Mouse (Mus musculus) lung, adult 2 months (tissue): ENCODE data around the gene Defb45.

Source experiments
- CTCF ChIP-seq: fragments of 200-500 bp; IDR thresholded peaks from 2 replicates; pipeline ENCODE4 v1.5.1; 2011; ENCODE audit warnings: mild to moderate bottlenecking, low read length, control low read depth; ENCODE audit not compliant: insufficient read depth
- POLR2A ChIP-seq: fragments of 200-500 bp; IDR thresholded peaks from 2 replicates; pipeline ENCODE4 v1.6.1; 2011; ENCODE audit warnings: low read depth, mild to moderate bottlenecking, control low read depth, low read length, borderline replicate concordance; ENCODE audit errors: extremely low read depth

DNA sequence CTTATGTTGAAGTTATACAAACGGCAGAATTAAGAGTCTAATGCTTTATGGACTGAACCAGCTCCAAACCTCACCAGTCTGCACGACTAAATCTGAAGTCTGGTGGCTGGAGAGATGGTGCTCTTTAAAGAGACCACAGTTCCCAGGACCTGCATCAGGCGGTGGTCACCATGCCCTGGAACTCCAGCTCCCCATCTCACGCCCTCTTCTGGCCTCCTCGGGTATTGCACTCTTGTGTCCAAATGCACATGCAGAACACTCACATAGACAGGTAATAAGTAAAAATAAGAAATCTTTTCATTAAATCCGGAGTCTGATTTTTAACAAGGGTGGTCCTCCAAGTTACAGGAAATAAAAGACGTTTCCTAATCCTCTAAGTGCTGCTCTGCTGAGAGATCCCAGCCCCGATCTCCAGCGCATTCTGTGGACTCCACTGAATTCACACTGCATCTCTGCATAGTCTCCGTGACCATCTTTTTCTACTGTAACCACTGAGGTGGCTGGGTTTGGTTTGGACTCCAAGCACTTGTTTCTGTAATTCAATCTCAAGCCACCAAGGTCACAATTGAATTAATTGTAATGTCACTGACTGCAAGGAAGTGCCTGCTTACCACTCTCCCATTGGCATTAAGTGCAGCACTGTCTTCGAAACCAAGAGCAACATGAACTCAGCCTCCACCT lies 26.9 kb downstream of the Defb45 start, which contains the start of gene Defb21:
- TF ChIP-seq CTCF (0 out of 2 replicates have a peak, but pooled peaks have one; percentile 17), POLR2A (no peak)
